Mouse (Mus musculus): Measurements from ENCODE around the gene Poc1a. TPM values are rescaled to one million over a fixed set of nuclear protein-coding genes. Genes with fewer than 3 reads are reported as not detected.

The Poc1a gene
- polyA plus RNA-seq, 1 experiment: 7.6 TPM

- Histone ChIP-seq H3K4me3 (no peak overlapping the region), H3K4me2 (ENCODE audit: low read depth) (no peak overlapping the region)
These were observed 74.5 kb downstream of the Poc1a start for GRCm38 (mm10) chr9:106355217-106355974.

GRCm38 (mm10) chr9:106355975-106356286 is 75.1 kb downstream of the Poc1a start:
- TF ChIP-seq USF1 (IDR thresholded peaks at IDR 0.05; ENCODE audit: low read depth) (no peak), POLR2AphosphoS2 (IDR thresholded peaks at IDR 0.05; ENCODE audit: insufficient read length, low read depth) (no peak), MAX (IDR thresholded peaks at IDR 0.05; ENCODE audit: low read depth) (no peak), CEBPB (IDR thresholded peaks at IDR 0.05; ENCODE audit: insufficient read depth, poor library complexity, severe bottlenecking) (no peak), REST (IDR thresholded peaks at IDR 0.05; ENCODE audit: insufficient read depth, insufficient read length) (no peak)
- Histone ChIP-seq H3K4me3 (no peak overlapping the region), H3K79me2 (ENCODE audit: control insufficient read depth, insufficient read depth) (no peaks in the 10 kb centered on the region), H3K36me3 (ENCODE audit: control insufficient read depth, insufficient read depth) (no peaks in the 10 kb centered on the region), H3K4me2 (ENCODE audit: low read depth) (no peak overlapping the region), H3ac (ENCODE audit: control insufficient read depth, insufficient read length) (no peak overlapping the region), H3K27me3 (ENCODE audit: control insufficient read depth, insufficient read depth, insufficient read length) (no peaks in the 10 kb centered on the region)

More at GRCm38 (mm10) chr9:106355217-106355974, 74.5 kb downstream of the Poc1a start:
- TF ChIP-seq MYOD1 (IDR thresholded peaks at IDR 0.05; ENCODE audit: control insufficient read depth in 1 of 3, insufficient read length in 2 of 3, low read depth in 2 of 3) (no peak), POLR2AphosphoS2 (IDR thresholded peaks at IDR 0.05; ENCODE audit: insufficient read length, low read depth) (no peak), TCF3 (IDR thresholded peaks at IDR 0.05; ENCODE audit: insufficient read length, low read depth) (no peak), REST (IDR thresholded peaks at IDR 0.05; ENCODE audit: insufficient read depth, insufficient read length) (no peak), E2F4 (IDR thresholded peaks at IDR 0.05; ENCODE audit: insufficient read depth) (no peak), TCF12 (IDR thresholded peaks at IDR 0.05; ENCODE audit: insufficient read depth, poor library complexity, severe bottlenecking) (no peak), SRF (IDR thresholded peaks at IDR 0.05; ENCODE audit: control insufficient read depth, insufficient read length, low read depth) (no peak), MYOG (IDR thresholded peaks at IDR 0.05; ENCODE audit: control insufficient read depth in 1 of 3, insufficient read depth in 1 of 3, insufficient read length in 2 of 3, low read depth in 2 of 3) (no peak), CEBPB (IDR thresholded peaks at IDR 0.05; ENCODE audit: insufficient read depth, poor library complexity, severe bottlenecking) (no peak), USF1 (IDR thresholded peaks at IDR 0.05; ENCODE audit: low read depth) (no peak), MAX (IDR thresholded peaks at IDR 0.05; ENCODE audit: low read depth) (no peak), POLR2A (IDR thresholded peaks at IDR 0.05; ENCODE audit: insufficient read length, low read depth) (no peak)
- H3K27me3 ChIP-seq (ENCODE audit: control insufficient read depth, insufficient read depth, insufficient read length): no peaks in the 10 kb centered on the region
- H3ac ChIP-seq (ENCODE audit: control insufficient read depth, insufficient read length): no peak overlapping the region
- no peaks in the 10 kb centered on the region for H3K79me2 ChIP-seq (ENCODE audit: control insufficient read depth, insufficient read depth)
- H3K36me3 ChIP-seq (ENCODE audit: control insufficient read depth, insufficient read depth): no peaks in the 10 kb centered on the region

- no peak overlapping the region for H3K4me3 ChIP-seq
- H3K4me2 ChIP-seq (ENCODE audit: low read depth): no peak overlapping the region
- no peaks in the 10 kb centered on the region for H3K79me2 ChIP-seq (ENCODE audit: control insufficient read depth, insufficient read depth)
- no peak overlapping the region for H3ac ChIP-seq (ENCODE audit: control insufficient read depth, insufficient read length)
- TF ChIP-seq SRF (IDR thresholded peaks at IDR 0.05; ENCODE audit: control insufficient read depth, insufficient read length, low read depth): no peak
- TF ChIP-seq E2F4 (IDR thresholded peaks at IDR 0.05; ENCODE audit: insufficient read depth): no peak
- no peak for TF ChIP-seq MYOG (IDR thresholded peaks at IDR 0.05; ENCODE audit: control insufficient read depth in 1 of 3, insufficient read depth in 1 of 3, insufficient read length in 2 of 3, low read depth in 2 of 3)
- no peak for TF ChIP-seq TCF3 (IDR thresholded peaks at IDR 0.05; ENCODE audit: insufficient read length, low read depth)
- no peaks in the 10 kb centered on the region for H3K36me3 ChIP-seq (ENCODE audit: control insufficient read depth, insufficient read depth)
- no peaks in the 10 kb centered on the region for H3K27me3 ChIP-seq (ENCODE audit: control insufficient read depth, insufficient read depth, insufficient read length)
These were observed 75.5 kb downstream of the Poc1a start for GRCm38 (mm10) chr9:106356323-106356844.

GRCm38 (mm10) chr9:106357167-106357566 is 76.3 kb downstream of the Poc1a start:
- H3K27me3 ChIP-seq (ENCODE audit: control insufficient read depth, insufficient read depth, insufficient read length): no peaks in the 10 kb centered on the region
- H3K4me2 ChIP-seq (ENCODE audit: low read depth): no peak overlapping the region
- no peaks in the 10 kb centered on the region for H3K79me2 ChIP-seq (ENCODE audit: control insufficient read depth, insufficient read depth)
- no peak for TF ChIP-seq MYOD1 (IDR thresholded peaks at IDR 0.05; ENCODE audit: control insufficient read depth in 1 of 3, insufficient read length in 2 of 3, low read depth in 2 of 3)
- TF ChIP-seq POLR2AphosphoS2 (IDR thresholded peaks at IDR 0.05; ENCODE audit: insufficient read length, low read depth): no peak
- no peak for TF ChIP-seq POLR2A (IDR thresholded peaks at IDR 0.05; ENCODE audit: insufficient read length, low read depth)
- no peak for TF ChIP-seq TCF12 (IDR thresholded peaks at IDR 0.05; ENCODE audit: insufficient read depth, poor library complexity, severe bottlenecking)
- no peak for TF ChIP-seq CEBPB (IDR thresholded peaks at IDR 0.05; ENCODE audit: insufficient read depth, poor library complexity, severe bottlenecking)
- TF ChIP-seq USF1 (IDR thresholded peaks at IDR 0.05; ENCODE audit: low read depth): no peak
- TF ChIP-seq MAX (IDR thresholded peaks at IDR 0.05; ENCODE audit: low read depth): no peak
- no peak for TF ChIP-seq E2F4 (IDR thresholded peaks at IDR 0.05; ENCODE audit: insufficient read depth)
- TF ChIP-seq MYOG (IDR thresholded peaks at IDR 0.05; ENCODE audit: control insufficient read depth in 1 of 3, insufficient read depth in 1 of 3, insufficient read length in 2 of 3, low read depth in 2 of 3): no peak
- no peak for TF ChIP-seq TCF3 (IDR thresholded peaks at IDR 0.05; ENCODE audit: insufficient read length, low read depth)
- TF ChIP-seq REST (IDR thresholded peaks at IDR 0.05; ENCODE audit: insufficient read depth, insufficient read length): no peak
- no peak for TF ChIP-seq SRF (IDR thresholded peaks at IDR 0.05; ENCODE audit: control insufficient read depth, insufficient read length, low read depth)
- no peaks in the 10 kb centered on the region for H3K36me3 ChIP-seq (ENCODE audit: control insufficient read depth, insufficient read depth)
- H3ac ChIP-seq (ENCODE audit: control insufficient read depth, insufficient read length): no peak overlapping the region
- H3K4me3 ChIP-seq: no peak overlapping the region

GRCm38 (mm10) chr9:106359297-106359696 is 78.4 kb downstream of the Poc1a start:
- no peaks in the 10 kb centered on the region for H3K79me2 ChIP-seq (ENCODE audit: control insufficient read depth, insufficient read depth)
- no peak overlapping the region for H3K4me2 ChIP-seq (ENCODE audit: low read depth)
- H3K36me3 ChIP-seq (ENCODE audit: control insufficient read depth, insufficient read depth): no peaks in the 10 kb centered on the region
- H3K4me3 ChIP-seq: no peak overlapping the region
- no peak overlapping the region for H3ac ChIP-seq (ENCODE audit: control insufficient read depth, insufficient read length)
- no peak for TF ChIP-seq E2F4 (IDR thresholded peaks at IDR 0.05; ENCODE audit: insufficient read depth)
- TF ChIP-seq POLR2A (IDR thresholded peaks at IDR 0.05; ENCODE audit: insufficient read length, low read depth): no peak
- no peak for TF ChIP-seq CEBPB (IDR thresholded peaks at IDR 0.05; ENCODE audit: insufficient read depth, poor library complexity, severe bottlenecking)
- TF ChIP-seq TCF3 (IDR thresholded peaks at IDR 0.05; ENCODE audit: insufficient read length, low read depth): no peak
- no peak for TF ChIP-seq SRF (IDR thresholded peaks at IDR 0.05; ENCODE audit: control insufficient read depth, insufficient read length, low read depth)
- no peak for TF ChIP-seq MYOG (IDR thresholded peaks at IDR 0.05; ENCODE audit: control insufficient read depth in 1 of 3, insufficient read depth in 1 of 3, insufficient read length in 2 of 3, low read depth in 2 of 3)
- TF ChIP-seq TCF12 (IDR thresholded peaks at IDR 0.05; ENCODE audit: insufficient read depth, poor library complexity, severe bottlenecking): no peak
- TF ChIP-seq MYOD1 (IDR thresholded peaks at IDR 0.05; ENCODE audit: control insufficient read depth in 1 of 3, insufficient read length in 2 of 3, low read depth in 2 of 3): no peak
- no peak for TF ChIP-seq MAX (IDR thresholded peaks at IDR 0.05; ENCODE audit: low read depth)
- TF ChIP-seq USF1 (IDR thresholded peaks at IDR 0.05; ENCODE audit: low read depth): no peak
- no peaks in the 10 kb centered on the region for H3K27me3 ChIP-seq (ENCODE audit: control insufficient read depth, insufficient read depth, insufficient read length)

All from myocyte (in vitro differentiated cells).